ENCODE assay signal across 9 mouse cellular contexts in genomic region chr2:172207003-172207402, GRCm38 (mm10). TPM values are rescaled to one million over a fixed set of nuclear protein-coding genes. Genes with fewer than 3 reads are reported as not detected.
A peak's percentile ranks its signal among the peaks of the same experiment; 100 is the strongest.
DNase-seq lines count a peak whose midpoint lies in the region; ATAC-seq and TF ChIP-seq lines count a peak whose summit lies in the region.
"Had no signal": no experiment of that assay in that cellular context is flagged by ENCODE, and none has a peak within 500 bp of the region (broad histone marks: within the 10 kb centered on the region; RNA-seq: fewer than 3 reads in every experiment).

No protein-coding gene starts in this region.

- H3K4me1 ChIP-seq in spleen, adult 2 months (ENCODE audit: control insufficient read depth, insufficient read depth, insufficient read length): no peaks in the 10 kb centered on the region
- H3K4me1 ChIP-seq in limb, embryonic 14.5 days (ENCODE audit: control insufficient read depth, insufficient read depth, low read length): no peaks in the 10 kb centered on the region
- no peaks in the 10 kb centered on the region for H3K4me1 ChIP-seq in neural tube, embryonic 13.5 days (replicated peaks)
- H3K4me1 ChIP-seq: neural tube, embryonic 12.5 days had no signal

- intact Hi-C loops in gastrocnemius, adult 2 months (cut with DNase I): no loop called here

- DNase-seq in spleen, adult 2 months (ENCODE audit: low read depth in 1 of 2, low spot score in 2 of 2): no peak
- DNase-seq in spleen, postnatal 36 days (ENCODE audit: low spot score in 2 of 2): no peak
- peak; percentile 96 to 98 for DNase-seq in cerebellum, postnatal 4 days (ENCODE audit: low spot score in 2 of 2)
- DNase-seq in gastrocnemius, adult 2 months: peak; percentile 65
- DNase-seq in kidney, postnatal 10 days: peak; percentile 89
- peak; percentile 82 for DNase-seq in limb, embryonic 14.5 days (ENCODE audit: low spot score)
- peak; percentile 22 to 40 for DNase-seq in thymus, postnatal 36 days

- no peak for ATAC-seq in limb, embryonic 14.5 days (ENCODE audit: low FRiP score, low read depth)
- 0 out of 2 replicates have a peak, but pooled peaks have one; percentile 27 for ATAC-seq in neural tube, embryonic 13.5 days (ENCODE audit: low read depth)

- H3K9ac ChIP-seq in limb, embryonic 14.5 days (ENCODE audit: low read depth, low read length, severe bottlenecking): no peak overlapping the region
- no peak overlapping the region for H3K9ac ChIP-seq in neural tube, embryonic 13.5 days
- H3K9ac ChIP-seq: neural tube, embryonic 12.5 days had no signal

- no peak for TF ChIP-seq POLR2A in spleen, adult 2 months (IDR thresholded peaks at IDR 0.05; ENCODE audit: low read depth, low read length)
- TF ChIP-seq POLR2A in limb, embryonic 14.5 days (IDR thresholded peaks at IDR 0.05; ENCODE audit: borderline replicate concordance, extremely low read depth, insufficient read depth, insufficient read length): no peak

- no peak overlapping the region for H3K27ac ChIP-seq in spleen, adult 2 months (ENCODE audit: insufficient read depth, low read length)
- no peak overlapping the region for H3K27ac ChIP-seq in gastrocnemius, adult 2 months
- no peak overlapping the region for H3K27ac ChIP-seq in limb, embryonic 14.5 days (replicated peaks; ENCODE audit: low read depth, low read length)
- H3K27ac ChIP-seq in neural tube, embryonic 13.5 days (replicated peaks): no peak overlapping the region
- H3K27ac ChIP-seq: neural tube, embryonic 12.5 days had no signal

- WGBS in spleen, adult 2 months: 12% methylated on average over 11 of the region's 11 CpGs
- WGBS in limb, embryonic 14.5 days: 7% methylated on average over 11 of the region's 11 CpGs
- 17% methylated on average over 11 of the region's 11 CpGs for WGBS in neural tube, embryonic 13.5 days

- no peaks in the 10 kb centered on the region for H3K9me3 ChIP-seq in limb, embryonic 14.5 days (ENCODE audit: control insufficient read depth, low read length)
- no peaks in the 10 kb centered on the region for H3K9me3 ChIP-seq in neural tube, embryonic 13.5 days
- H3K9me3 ChIP-seq: neural tube, embryonic 12.5 days had no signal

- no peak overlapping the region for H3K4me3 ChIP-seq in spleen, adult 2 months (ENCODE audit: extremely low read depth, insufficient read depth, insufficient read length)
- no peak overlapping the region for H3K4me3 ChIP-seq in gastrocnemius, adult 2 months
- H3K4me3 ChIP-seq in limb, embryonic 14.5 days (replicated peaks; ENCODE audit: low read length): no peak overlapping the region
- no peak overlapping the region for H3K4me3 ChIP-seq in neural tube, embryonic 13.5 days
- H3K4me3 ChIP-seq: neural tube, embryonic 12.5 days had no signal

- no peaks in the 10 kb centered on the region for H3K36me3 ChIP-seq in spleen, adult 2 months (ENCODE audit: control insufficient read depth, insufficient read depth, low read length)
- H3K36me3 ChIP-seq in limb, embryonic 14.5 days (ENCODE audit: control insufficient read depth, insufficient read depth, low read length): no peaks in the 10 kb centered on the region
- H3K36me3 ChIP-seq in neural tube, embryonic 13.5 days: no peaks in the 10 kb centered on the region
- H3K36me3 ChIP-seq: neural tube, embryonic 12.5 days had no signal

- no peak overlapping the region for H3K4me2 ChIP-seq in limb, embryonic 14.5 days (replicated peaks; ENCODE audit: low read depth, low read length, severe bottlenecking)
- no peak overlapping the region for H3K4me2 ChIP-seq in neural tube, embryonic 13.5 days
- H3K4me2 ChIP-seq: neural tube, embryonic 12.5 days had no signal

- peak; percentile 55; the same call in 1 of the 2 replicates for TF ChIP-seq CTCF in spleen, adult 2 months (IDR thresholded peaks at IDR 0.05; ENCODE audit: extremely low read depth, insufficient read depth, insufficient read length, insufficient replicate concordance)
- peak; percentile 89 for TF ChIP-seq CTCF in gastrocnemius, adult 2 months (IDR thresholded peaks at IDR 0.05)

- no peaks in the 10 kb centered on the region for H3K27me3 ChIP-seq in spleen, adult 2 months (ENCODE audit: control insufficient read depth, insufficient read depth, low read length)
- H3K27me3 ChIP-seq in limb, embryonic 14.5 days (ENCODE audit: control insufficient read depth, insufficient read depth, low read length): no peaks in the 10 kb centered on the region
- H3K27me3 ChIP-seq in neural tube, embryonic 13.5 days: no peaks in the 10 kb centered on the region
- H3K27me3 ChIP-seq: neural tube, embryonic 12.5 days had no signal

RNA-seq across cellular contexts. Expression of gene Mc3r, which starts 41.3 kb away (rescaled TPM):
- polyA plus RNA-seq in spleen, adult 2 months (2012; rRNA removed): not detected in 2 replicates
- total RNA-seq in gastrocnemius, adult 2 months (2021): not detected
- polyA plus RNA-seq in limb, embryonic 14.5 days (2012; rRNA removed): 0.18 and 0.22 TPM in 2 replicates
- polyA plus RNA-seq in limb, embryonic 14.5 days (2014; fragmentation: Nextera tagmentation; extraction: Ambion mirVana): 0.12 TPM in 1 of 2 replicates, not detected in the other
- 0.21 TPM in 1 of 2 replicates, not detected in the other for polyA plus RNA-seq in neural tube, embryonic 13.5 days (2015; fragmentation: Nextera tagmentation; extraction: Ambion mirVana)
- polyA plus RNA-seq: neural tube, embryonic 12.5 days had no signal

Comparison
In these comparisons a context has a peak if more than half of its experiments do, and no peak if none do; other contexts are left out.
1. DNase-seq: peak in cerebellum, postnatal 4 days (2 of 2), gastrocnemius, adult 2 months (single experiment), kidney, postnatal 10 days (single experiment), limb, embryonic 14.5 days (single experiment) and thymus, postnatal 36 days (2 of 2); none in spleen, adult 2 months (0 of 2) and spleen, postnatal 36 days (0 of 2).